Mouse (Mus musculus): ENCODE measurements around the gene Kpna7. TPM values are rescaled to one million over a fixed set of nuclear protein-coding genes. Genes with fewer than 3 reads are reported as not detected.
"Not testable (repeated sequence)": the region's sequence is repeated elsewhere in the genome, so short reads cannot be mapped to it uniquely, and the experiment has no call there.

Kpna7 gene
- 0.05 and 0.20 TPM in 2 replicates for polyA plus RNA-seq (2015; fragmentation: Nextera tagmentation; extraction: Ambion mirVana)

GRCm38 (mm10) chr5:145083632-145084451, at the start of gene Kpna7, which contains the start of gene Arpc1a:
Kpna7 (minus strand) TSS chr5:145084030.
Arpc1a (plus strand) TSS chr5:145083830.
- DNase-seq (ENCODE audit: low spot score) = peak; percentile 97

GRCm38 (mm10) chr5:145133275-145133674, 49.4 kb upstream of the Kpna7 start:
- DNase-seq (ENCODE audit: low spot score) = not testable (repeated sequence)

- no peak for DNase-seq (ENCODE audit: low spot score)
These were observed 47.2 kb upstream of the Kpna7 start for GRCm38 (mm10) chr5:145130995-145131394.

GRCm38 (mm10) chr5:145130191-145130590, 46.4 kb upstream of the Kpna7 start:
- DNase-seq (ENCODE audit: low spot score) = no peak

GRCm38 (mm10) chr5:145129773-145130172, 45.9 kb upstream of the Kpna7 start:
- DNase-seq (ENCODE audit: low spot score) = not testable (repeated sequence)

GRCm38 (mm10) chr5:145129124-145129523, 45.3 kb upstream of the Kpna7 start:
- DNase-seq (ENCODE audit: low spot score) = no peak

GRCm38 (mm10) chr5:145126580-145126979, 42.8 kb upstream of the Kpna7 start:
- no peak for DNase-seq (ENCODE audit: low spot score)

GRCm38 (mm10) chr5:145123396-145123795, 39.6 kb upstream of the Kpna7 start:
- no peak for DNase-seq (ENCODE audit: low spot score)

GRCm38 (mm10) chr5:145120921-145121320, 37.1 kb upstream of the Kpna7 start:
- DNase-seq (ENCODE audit: low spot score) = no peak

- no peak for DNase-seq (ENCODE audit: low spot score)
These were observed 35.6 kb upstream of the Kpna7 start for GRCm38 (mm10) chr5:145119385-145119784.

GRCm38 (mm10) chr5:145118461-145118860, 34.6 kb upstream of the Kpna7 start:
- DNase-seq (ENCODE audit: low spot score) = no peak

GRCm38 (mm10) chr5:145118005-145118404, 34.2 kb upstream of the Kpna7 start:
- no peak for DNase-seq (ENCODE audit: low spot score)

GRCm38 (mm10) chr5:145116916-145117315, 33.1 kb upstream of the Kpna7 start:
- DNase-seq (ENCODE audit: low spot score) = peak; percentile 55

- peak; percentile 74 for DNase-seq (ENCODE audit: low spot score)
These were observed 32.5 kb upstream of the Kpna7 start for GRCm38 (mm10) chr5:145116316-145116715.

- no peak for DNase-seq (ENCODE audit: low spot score)
These were observed 31.9 kb upstream of the Kpna7 start for GRCm38 (mm10) chr5:145115736-145116135.

GRCm38 (mm10) chr5:145114606-145115473, 31.0 kb upstream of the Kpna7 start:
- peak; percentile 64 for DNase-seq (ENCODE audit: low spot score)

GRCm38 (mm10) chr5:145114071-145114605, 30.3 kb upstream of the Kpna7 start, which contains the start of gene Arpc1b:
Arpc1b (plus strand) TSS chr5:145114215.
- peak; percentile 56 for DNase-seq (ENCODE audit: low spot score)

GRCm38 (mm10) chr5:145113416-145113815, 29.6 kb upstream of the Kpna7 start:
- DNase-seq (ENCODE audit: low spot score) = no peak

GRCm38 (mm10) chr5:145112566-145112965, 28.7 kb upstream of the Kpna7 start:
- DNase-seq (ENCODE audit: low spot score) = no peak

GRCm38 (mm10) chr5:145110401-145110800, 26.6 kb upstream of the Kpna7 start:
- no peak for DNase-seq (ENCODE audit: low spot score)

GRCm38 (mm10) chr5:145105694-145106275, 22.0 kb upstream of the Kpna7 start:
- DNase-seq (ENCODE audit: low spot score) = no peak
